Mouse (Mus musculus) spleen, embryonic (tissue): ENCODE results near the gene Grid1.

Experiments
- CTCF ChIA-PET: fragments of 350-600 bp; sonication (Branson Sonifier 250); formaldehyde crosslinking; loops from one replicate; lab custom pipeline; 2022; lab: Charles Lee

Gene Grid1

DNA sequence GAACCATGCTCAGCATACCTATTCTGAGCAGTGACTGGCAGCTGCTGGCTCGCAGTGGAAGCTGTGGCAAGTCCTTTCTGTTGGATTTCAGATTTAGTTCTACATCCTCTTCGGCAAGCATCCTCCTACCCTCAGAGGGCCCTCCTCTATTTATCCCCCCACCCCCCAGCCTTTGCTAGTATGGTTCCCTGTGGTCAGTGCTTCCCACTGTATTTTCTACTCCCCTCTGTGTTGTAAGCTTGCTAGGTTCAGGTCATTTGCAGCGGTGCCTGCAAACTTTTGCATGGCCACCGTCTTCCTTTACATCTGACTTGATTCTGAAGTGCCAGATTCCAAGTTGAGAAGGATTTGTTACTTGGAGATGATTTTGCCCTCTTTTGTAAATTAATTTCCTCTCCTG lies 378.5 kb downstream of the Grid1 start:
- CTCF ChIA-PET = no interaction called here

DNA sequence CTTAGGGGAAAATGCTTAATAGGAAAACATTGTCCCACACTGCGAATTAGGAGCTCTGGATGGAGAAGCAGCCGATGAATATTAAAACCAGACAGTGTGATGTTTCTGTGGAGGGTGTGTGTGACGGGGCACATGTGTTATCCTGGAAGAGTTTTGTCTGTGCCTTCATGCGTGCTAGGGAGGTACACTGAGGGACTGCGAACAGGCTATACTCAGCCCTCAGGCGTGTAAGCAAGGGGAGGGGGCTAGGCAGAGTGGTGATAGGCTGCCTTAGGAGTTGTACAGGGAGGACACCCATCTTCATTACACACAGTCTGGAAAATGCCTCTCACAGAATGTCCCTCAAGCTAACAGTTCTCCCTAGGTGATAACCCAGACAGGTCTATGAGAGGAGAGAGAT lies 379.0 kb downstream of the Grid1 start:
- CTCF ChIA-PET = no interaction called here

DNA sequence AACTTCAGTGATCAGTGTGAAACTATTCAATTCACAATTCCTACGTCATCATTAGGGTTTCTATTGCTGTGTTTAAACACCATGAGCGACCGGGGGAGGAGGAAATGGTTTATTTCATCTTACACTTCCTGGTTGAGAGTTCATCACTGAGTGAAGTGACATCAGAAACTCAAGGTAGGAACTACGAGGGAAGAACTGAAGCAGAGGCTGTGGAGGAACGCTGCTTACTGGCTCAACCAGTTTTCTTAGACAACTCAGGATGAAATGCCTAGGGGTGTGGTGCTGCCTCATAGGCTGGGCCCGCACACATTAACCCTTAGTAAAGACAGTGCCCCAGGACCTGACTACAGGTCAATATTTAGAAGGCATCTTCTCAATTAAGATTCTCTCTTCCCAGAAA lies 389.5 kb downstream of the Grid1 start:
- CTCF ChIA-PET = no interaction called here

DNA sequence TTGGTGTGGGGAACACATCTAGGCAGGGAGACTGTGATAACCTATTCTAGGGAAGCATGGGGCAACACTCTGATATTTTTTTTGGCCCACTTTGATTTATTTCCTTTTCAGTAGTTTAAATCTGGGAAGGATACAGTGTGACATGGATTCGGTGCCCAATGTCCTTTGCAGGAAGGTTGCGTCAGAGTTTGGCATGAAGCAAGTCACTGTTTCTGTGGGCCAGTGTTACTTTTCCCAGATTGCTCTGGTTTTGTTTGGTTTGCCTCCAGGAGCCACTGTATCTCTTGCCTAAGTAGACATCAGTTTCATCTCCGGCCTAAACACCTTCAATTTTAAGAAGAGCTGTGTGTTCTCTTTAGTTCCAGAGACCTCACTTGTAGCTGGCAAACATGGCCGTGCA lies 399.1 kb downstream of the Grid1 start:
- CTCF ChIA-PET = no interaction called here

GRCm38 (mm10) chr14:35222196-35222595 lies 402.3 kb downstream of the Grid1 start:
- CTCF ChIA-PET = no interaction called here

DNA sequence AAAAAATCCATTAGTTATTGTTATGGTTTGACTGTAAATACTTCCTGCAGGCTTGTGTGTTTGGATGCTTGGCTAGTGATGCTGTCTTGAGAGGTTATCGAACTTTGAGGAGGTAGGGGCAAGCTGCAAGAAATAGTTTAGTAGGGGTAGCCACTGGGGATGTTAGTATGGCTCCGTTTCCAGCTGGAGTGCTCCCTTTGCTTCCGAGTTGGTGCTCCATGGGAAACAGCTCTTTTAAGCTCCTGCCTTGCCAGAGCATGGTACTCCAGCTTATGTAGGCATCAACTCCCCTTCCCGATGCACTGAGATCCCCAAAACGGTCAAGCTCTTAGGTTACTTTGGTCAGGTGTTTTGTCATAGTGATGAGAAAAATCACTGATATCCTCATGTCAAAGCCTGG lies 407.7 kb downstream of the Grid1 start:
- CTCF ChIA-PET = no interaction called here

- CTCF ChIA-PET = no interaction called here
These were observed 411.5 kb downstream of the Grid1 start for GRCm38 (mm10) chr14:35231384-35231783.

DNA sequence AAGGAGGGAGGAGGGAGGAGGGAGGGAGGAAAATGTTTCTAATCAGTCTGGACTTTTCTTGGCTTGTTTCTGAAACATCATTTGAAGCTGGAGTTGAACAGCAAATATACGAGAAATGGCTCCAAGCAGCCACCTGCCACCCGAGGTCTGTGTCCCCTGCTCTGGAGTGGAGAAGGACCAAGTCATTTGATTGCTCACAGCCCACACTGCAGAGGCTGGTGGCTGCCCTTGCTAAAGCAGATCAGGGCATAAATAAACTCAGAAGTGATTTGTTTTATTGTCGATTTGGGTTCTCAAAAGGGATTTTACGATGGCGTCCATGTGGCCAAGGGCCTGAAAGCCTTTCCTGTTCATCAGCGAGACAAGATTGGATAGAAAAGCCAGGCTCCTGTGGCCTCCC lies 423.0 kb downstream of the Grid1 start:
- CTCF ChIA-PET = no interaction called here

DNA sequence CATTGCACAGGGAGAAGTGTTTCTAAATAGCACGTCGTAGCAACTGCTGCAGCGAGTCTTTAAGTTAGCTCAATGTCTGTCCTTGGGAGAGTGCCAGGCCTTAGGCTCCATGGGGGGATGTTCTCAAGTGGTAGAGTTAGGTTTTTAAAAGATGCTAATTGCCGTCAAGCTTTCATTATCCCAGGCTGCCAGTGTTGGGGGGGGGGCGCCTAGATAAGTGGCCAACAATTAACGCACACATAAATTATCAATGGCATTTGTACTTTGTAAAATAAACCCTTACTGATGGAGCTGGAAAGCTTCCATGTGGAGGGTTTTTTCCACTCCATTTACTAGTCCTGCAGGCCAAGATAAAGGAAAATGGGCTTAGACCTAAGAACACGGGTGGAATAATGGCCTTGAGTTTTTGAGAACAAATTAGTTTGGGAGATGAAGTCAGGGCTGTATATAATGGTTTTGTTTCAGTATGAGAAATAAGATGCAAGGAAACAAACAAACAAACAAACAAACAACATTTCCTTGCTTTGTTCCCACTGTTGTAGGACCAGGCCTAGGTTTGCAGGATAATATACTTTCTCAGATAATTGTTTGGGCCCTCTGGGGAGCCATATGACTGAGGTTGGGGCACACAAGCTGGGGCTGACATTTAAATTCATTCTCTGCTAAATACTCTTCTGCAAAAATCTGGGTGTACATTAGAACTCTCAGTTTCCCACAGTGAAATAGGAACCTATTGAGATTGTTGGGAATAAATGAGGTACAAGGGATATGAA lies 425.1 kb downstream of the Grid1 start:
- CTCF ChIA-PET = no interaction called here

GRCm38 (mm10) chr14:35250412-35250811 lies 430.5 kb downstream of the Grid1 start:
- CTCF ChIA-PET = no interaction called here

DNA sequence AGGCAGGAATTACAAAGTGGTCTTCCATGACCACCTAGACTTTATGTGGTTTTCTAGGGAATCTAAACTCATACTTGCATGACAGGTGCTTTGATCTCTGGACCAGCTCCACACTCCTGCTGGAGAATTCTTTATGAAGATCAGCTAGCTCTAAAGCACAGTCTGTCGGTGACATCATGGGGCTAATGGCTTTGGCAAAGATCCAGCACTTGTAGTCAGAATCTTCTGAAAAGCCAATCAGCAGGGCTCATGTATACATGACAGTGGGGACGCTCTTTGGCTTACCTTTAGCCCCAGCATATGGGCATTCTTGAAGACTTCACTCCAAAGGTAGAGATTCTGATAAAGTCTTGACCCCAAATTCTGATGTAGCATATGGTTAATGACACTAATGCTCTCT lies 434.6 kb downstream of the Grid1 start:
- CTCF ChIA-PET = no interaction called here

DNA sequence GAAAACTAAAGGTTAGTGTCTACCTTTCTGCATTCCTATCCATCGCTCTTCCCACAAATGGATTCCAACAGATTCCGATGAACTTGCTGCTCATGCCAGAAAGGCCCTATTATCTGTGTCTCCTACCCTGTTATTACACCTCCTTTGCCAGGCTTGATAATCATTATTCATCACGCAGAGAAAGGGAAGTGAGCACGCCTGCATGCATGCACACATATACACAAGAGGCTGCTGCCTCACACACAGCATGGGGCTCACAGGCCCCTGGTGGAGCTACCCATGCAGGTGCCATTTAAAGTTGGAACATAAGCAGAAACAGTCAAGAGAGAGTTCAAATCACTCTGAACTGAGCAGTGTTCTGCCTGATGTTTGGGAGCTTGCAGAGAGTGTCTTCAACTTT lies 450.4 kb downstream of the Grid1 start:
- CTCF ChIA-PET = no interaction called here

DNA sequence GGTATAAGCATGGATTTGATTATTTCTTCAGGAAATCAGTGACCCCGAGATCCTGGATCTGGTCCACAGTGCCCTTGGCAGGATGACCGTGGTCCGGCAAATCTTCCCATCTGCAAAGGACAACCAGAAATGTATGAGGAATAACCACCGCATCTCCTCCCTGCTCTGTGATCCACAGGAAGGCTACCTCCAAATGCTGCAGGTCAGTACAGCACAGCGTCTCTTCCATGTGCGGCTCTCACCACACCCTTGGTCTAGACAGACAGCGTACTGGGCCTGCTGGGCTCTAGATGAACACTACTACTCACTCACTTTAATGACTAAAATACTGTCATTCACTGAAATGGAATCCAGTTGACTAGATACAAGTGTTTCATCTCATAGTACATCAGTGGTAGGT lies 489.3 kb downstream of the Grid1 start:
- CTCF ChIA-PET = no interaction called here

DNA sequence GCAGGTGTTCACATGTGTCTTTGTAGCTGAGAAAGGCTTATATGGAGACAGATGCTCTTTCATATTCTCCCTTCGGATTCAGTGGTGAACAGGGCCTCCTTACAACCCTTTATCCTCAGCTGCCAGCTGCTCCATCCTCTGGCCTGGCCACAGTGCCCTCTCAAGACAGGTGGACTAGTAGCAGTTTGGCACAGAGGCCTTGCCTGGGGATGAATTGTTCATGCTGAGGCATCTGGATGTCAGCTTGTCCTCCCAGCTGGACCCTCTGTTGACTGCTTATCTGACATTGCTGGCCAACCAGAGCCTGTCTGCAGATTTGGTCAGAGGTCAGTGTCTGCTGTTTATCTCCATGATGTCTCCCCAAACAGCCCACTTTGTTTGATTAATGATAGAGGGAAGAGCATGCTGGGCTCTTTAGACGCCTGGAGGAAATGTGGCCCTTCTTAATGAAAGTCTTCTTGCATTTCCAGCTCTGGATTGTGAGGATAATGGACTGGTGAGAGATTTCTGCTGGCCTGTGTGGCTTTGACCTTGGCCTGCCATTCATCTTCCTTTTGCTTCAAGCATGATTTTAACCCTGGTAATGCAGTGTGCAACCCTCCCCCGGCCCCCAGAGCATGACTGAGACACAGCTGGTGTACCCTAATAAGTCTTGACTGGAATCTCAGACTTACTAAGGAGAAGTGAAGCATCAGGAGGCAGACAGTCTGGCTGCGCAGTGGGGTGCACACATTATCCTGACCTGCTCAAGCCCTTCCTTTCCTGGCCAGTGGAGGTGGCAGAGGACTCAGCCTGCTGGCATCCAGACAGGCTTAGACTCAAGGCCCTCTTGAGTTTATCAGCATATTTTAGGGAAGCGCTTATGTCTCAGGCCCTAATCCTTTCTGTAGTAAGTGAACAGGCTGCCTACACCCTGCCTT lies 493.7 kb downstream of the Grid1 start:
- CTCF ChIA-PET = no interaction called here

DNA sequence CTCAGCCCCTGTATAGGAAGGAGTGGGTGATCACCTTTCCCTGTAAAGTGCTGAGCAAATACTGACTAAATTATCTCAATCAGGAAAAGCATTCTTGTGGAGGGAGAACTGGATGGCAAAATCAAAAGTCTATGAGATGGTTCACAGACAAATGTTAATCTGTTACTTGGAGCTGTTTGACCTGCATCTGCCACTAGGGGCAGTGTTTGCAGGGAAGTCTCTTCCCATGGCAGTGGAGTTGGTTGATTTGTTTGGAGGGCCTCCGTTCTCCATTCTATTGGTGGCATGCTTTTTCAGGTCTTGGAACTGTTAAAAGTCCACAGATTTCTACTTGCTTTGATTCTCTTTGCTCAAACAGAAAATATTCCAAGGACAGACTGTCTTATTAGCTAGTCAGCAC lies 506.4 kb downstream of the Grid1 start:
- CTCF ChIA-PET = no interaction called here

DNA sequence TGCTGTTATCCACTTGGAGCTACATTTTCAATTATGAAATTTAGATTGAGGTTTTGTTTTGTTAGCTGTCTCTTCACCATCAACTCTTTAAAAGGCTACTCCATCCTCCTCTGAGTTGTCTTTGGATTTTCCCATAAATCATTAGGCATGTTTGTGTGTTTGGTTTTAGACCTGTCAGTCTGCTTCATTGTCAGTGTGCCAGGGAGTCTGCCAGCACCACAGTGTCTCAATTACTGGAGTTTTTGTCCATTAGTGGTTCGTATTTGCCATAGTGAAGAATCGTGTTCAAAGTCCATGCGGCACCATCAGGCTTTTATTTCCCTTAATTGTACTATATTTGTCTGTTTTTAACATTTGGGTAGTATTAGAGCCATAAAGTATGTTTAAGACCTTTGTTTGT lies 516.7 kb downstream of the Grid1 start:
- CTCF ChIA-PET = no interaction called here

- CTCF ChIA-PET = no interaction called here
These were observed 536.1 kb downstream of the Grid1 start for GRCm38 (mm10) chr14:35356011-35356410.

DNA sequence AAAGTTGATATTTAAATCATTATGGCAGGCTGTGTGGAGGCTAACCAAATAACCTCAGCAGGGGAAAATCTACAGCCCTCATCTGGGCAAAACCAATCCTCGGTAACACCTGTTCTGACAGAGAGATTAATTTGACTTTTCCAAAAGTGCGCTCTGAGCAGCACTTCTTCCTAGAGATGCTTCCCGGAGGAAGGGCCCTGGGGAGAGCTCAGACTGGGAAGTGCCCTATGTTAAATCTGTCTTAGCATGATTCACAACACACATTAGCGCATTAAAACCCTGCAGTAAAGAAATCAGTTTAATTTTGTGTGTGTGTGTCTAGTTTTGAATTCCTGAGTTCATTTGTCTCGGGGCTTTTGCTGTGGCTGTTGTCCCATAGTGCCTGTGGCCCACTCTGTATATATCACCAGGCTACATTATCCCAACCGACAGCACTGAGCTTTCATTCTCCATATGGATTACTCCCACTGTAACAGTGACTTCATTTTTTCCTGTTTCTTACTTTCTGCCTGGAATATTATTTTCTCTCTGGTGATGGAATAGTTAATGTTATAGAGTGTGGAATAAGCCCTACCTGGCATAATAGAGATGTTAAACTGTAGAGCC lies 536.7 kb downstream of the Grid1 start:
- CTCF ChIA-PET = no interaction called here

DNA sequence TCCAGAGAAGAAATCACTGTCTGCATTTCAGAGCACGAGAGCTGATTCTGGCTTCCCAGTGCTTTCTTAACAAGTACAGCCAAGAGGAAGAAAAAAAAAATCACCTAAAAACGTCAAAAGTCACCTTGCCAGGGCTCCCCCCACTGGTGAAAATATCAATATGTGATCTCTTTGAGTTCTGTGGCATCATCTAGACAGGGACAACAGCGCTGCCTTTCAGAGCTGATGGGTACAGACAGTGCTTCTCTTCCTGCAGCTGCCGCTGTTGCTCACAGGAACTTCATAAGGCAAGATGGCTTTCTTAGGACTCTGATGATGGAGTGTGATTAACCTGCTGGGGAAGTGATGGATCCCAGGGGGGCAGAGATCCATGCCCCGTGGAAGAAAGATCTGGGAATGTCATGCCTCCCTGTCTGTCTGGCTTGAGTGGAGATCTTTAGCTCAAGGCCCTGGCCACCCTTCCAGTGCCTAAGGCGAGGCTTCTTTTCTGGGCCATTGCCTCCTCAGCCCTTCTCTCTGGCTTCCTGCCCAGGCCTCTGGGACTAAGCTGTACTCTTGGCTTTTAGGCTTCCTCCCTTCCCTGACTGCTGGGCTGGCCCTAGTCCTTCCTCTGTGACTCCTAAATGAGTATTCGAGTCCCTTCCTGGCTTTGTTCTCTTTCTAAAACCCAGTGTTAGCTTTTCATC lies 538.4 kb downstream of the Grid1 start:
- CTCF ChIA-PET = no interaction called here

- CTCF ChIA-PET = no interaction called here
These were observed 545.5 kb downstream of the Grid1 start for GRCm38 (mm10) chr14:35365177-35365944.

- CTCF ChIA-PET = no interaction called here
These were observed 554.5 kb downstream of the Grid1 start for GRCm38 (mm10) chr14:35374374-35374773.
